Mouse (Mus musculus) CH12.LX (cell line): ENCODE results near the gene Msi2. TPM values are rescaled to one million over a fixed set of nuclear protein-coding genes. Genes with fewer than 3 reads are reported as not detected.

Source experiments
- DNase-seq: peaks from one replicate; pipeline ENCODE4 v3.0.0-alpha.2; 2013; ENCODE audit errors: extremely low read depth
- H3K27ac ChIP-seq: 2 replicates; pipeline ENCODE4 v1.5.1; 2012; ENCODE audit warnings: low read depth, mild to moderate bottlenecking, control low read depth, moderate library complexity; ENCODE audit not compliant: insufficient read depth
- H3K27me3 ChIP-seq: replicated peaks from 2 replicates; pipeline ENCODE3; 2012; ENCODE audit warnings: inconsistent platforms
- H3K36me3 ChIP-seq, 2 experiments: replicated peaks in 1 of 2; 2 replicates each; pipeline versions ENCODE3 to v1.6.1; 2012; ENCODE audit warnings: inconsistent platforms in 1 of 2, low read length in 1 of 2, mild to moderate bottlenecking in 1 of 2, mixed read lengths in 1 of 2, moderate library complexity in 1 of 2; ENCODE audit not compliant: control insufficient read depth in 1 of 2, insufficient read depth in 1 of 2
- H3K4me1 ChIP-seq, 2 experiments: 2 replicates each; pipeline ENCODE4 v1.6.1; 2012; ENCODE audit warnings: inconsistent platforms in 1 of 2, moderate library complexity in 1 of 2; ENCODE audit not compliant: insufficient read depth in 2 of 2, control insufficient read depth in 1 of 2
- H3K4me2 ChIP-seq: 2 replicates; pipeline ENCODE4 v1.6.1; 2012; ENCODE audit warnings: low read depth, mild to moderate bottlenecking, control low read depth; ENCODE audit not compliant: poor library complexity, insufficient read depth, severe bottlenecking
- H3K4me3 ChIP-seq, 3 experiments: fragments of 150-350 bp in 1 of 3; sonication (generic) in 1 of 3; replicated peaks in 1 of 3; 2 replicates each; pipeline versions ENCODE3 to v1.5.1; 2011 to 2012; ENCODE audit warnings: low read depth in 2 of 3, low read length in 2 of 3, mild to moderate bottlenecking in 2 of 3, moderate library complexity in 2 of 3, control low read depth in 1 of 3, improper control_type of control experiment in 1 of 3, inconsistent platforms in 1 of 3, mixed read lengths in 1 of 3; ENCODE audit not compliant: poor library complexity in 1 of 3
- H3K79me2 ChIP-seq: replicated peaks from 2 replicates; pipeline ENCODE4 v1.6.1; 2012; ENCODE audit warnings: mild to moderate bottlenecking, moderate library complexity; ENCODE audit not compliant: control insufficient read depth, poor library complexity, insufficient read depth, severe bottlenecking; ENCODE audit errors: extremely low read depth
- H3K9ac ChIP-seq: 2 replicates; pipeline ENCODE4 v1.6.1; 2012; ENCODE audit warnings: low read depth, mild to moderate bottlenecking, control low read depth, moderate library complexity; ENCODE audit not compliant: insufficient read depth
- H3K9me3 ChIP-seq: replicated peaks from 2 replicates; pipeline ENCODE3; 2012; ENCODE audit warnings: low read length, inconsistent platforms, mixed read lengths
- E2F4 ChIP-seq: IDR thresholded peaks from 2 replicates; pipeline ENCODE4 v1.6.1; 2011; ENCODE audit warnings: low read depth, low read length, improper control_type of control experiment; ENCODE audit not compliant: insufficient replicate concordance
- MAX ChIP-seq: IDR thresholded peaks from 2 replicates; pipeline ENCODE4 v1.6.1; 2011; ENCODE audit warnings: low read length, improper control_type of control experiment
- MAZ ChIP-seq: IDR thresholded peaks from 2 replicates; pipeline ENCODE4 v1.6.1; 2012; ENCODE audit warnings: low read depth, mild to moderate bottlenecking, inconsistent platforms, low read length, improper control_type of control experiment, moderate library complexity
- NRF1 ChIP-seq: IDR thresholded peaks from 2 replicates; pipeline ENCODE4 v1.6.1; 2014; ENCODE audit warnings: low read depth, mild to moderate bottlenecking, inconsistent platforms, low read length, improper control_type of control experiment, moderate library complexity
- PAX5 ChIP-seq: IDR thresholded peaks from 2 replicates; pipeline ENCODE4 v1.6.1; 2012; ENCODE audit warnings: low read length, inconsistent platforms, mixed read lengths
- POLR2AphosphoS2 ChIP-seq: IDR thresholded peaks from 2 replicates; pipeline ENCODE4 v1.6.1; 2011; ENCODE audit warnings: low read depth, low read length, improper control_type of control experiment
- RCOR1 ChIP-seq: conservative IDR thresholded peaks from 2 replicates; pipeline ENCODE4 v1.6.1; 2012; ENCODE audit warnings: low read depth, mild to moderate bottlenecking, inconsistent platforms, low read length, improper control_type of control experiment
- TBP ChIP-seq: conservative IDR thresholded peaks from 2 replicates; pipeline ENCODE4 v1.6.1; 2011; ENCODE audit warnings: low read depth, low read length, improper control_type of control experiment
- ZKSCAN1 ChIP-seq: IDR thresholded peaks from 2 replicates; pipeline ENCODE4 v1.6.1; 2012; ENCODE audit warnings: low read depth, inconsistent platforms, low read length, improper control_type of control experiment, borderline replicate concordance
- dilution Hi-C: fragments of 300-500 bp; cut with MboI; formaldehyde crosslinking; loops from 2 replicates; pipeline ENCODE4 v1.14.3; 2020; ENCODE audit warnings: low sequenced_read_pairs; ENCODE audit not compliant: extremely low pct_unique_long_range_greater_than_20kb, extremely low pct_ligation_motif_present
- in situ Hi-C: fragments of 300-500 bp; cut with MboI; formaldehyde crosslinking; loops from 3 replicates; pipeline ENCODE4 v1.14.3; 2019; ENCODE audit warnings: low sequenced_read_pairs, low pct_ligation_motif_present, low pct_unique_long_range_greater_than_20kb, mixed read lengths
- polyA plus RNA-seq: library from polyadenylated mRNA; unstranded; fragments of >175 nt; gene quantifications from 2 replicates; pipeline ENCODE4 v1.2.1, GENCODE M21; 2012; ENCODE audit warnings: low read depth; ENCODE audit not compliant: insufficient read length
- total RNA-seq, 2 experiments: library from RNA; depleted of rRNA; stranded (reverse); fragments of 300-350 nt in 1 of 2; fragments of >200 nt in 1 of 2; gene quantifications; 2 replicates each; pipeline ENCODE4 v1.2.3; 2012 to 2014

The Msi2 gene
- total and polyA plus RNA-seq, 3 experiments: 40.3 to 73.1 (median 52.6) TPM

DNA sequence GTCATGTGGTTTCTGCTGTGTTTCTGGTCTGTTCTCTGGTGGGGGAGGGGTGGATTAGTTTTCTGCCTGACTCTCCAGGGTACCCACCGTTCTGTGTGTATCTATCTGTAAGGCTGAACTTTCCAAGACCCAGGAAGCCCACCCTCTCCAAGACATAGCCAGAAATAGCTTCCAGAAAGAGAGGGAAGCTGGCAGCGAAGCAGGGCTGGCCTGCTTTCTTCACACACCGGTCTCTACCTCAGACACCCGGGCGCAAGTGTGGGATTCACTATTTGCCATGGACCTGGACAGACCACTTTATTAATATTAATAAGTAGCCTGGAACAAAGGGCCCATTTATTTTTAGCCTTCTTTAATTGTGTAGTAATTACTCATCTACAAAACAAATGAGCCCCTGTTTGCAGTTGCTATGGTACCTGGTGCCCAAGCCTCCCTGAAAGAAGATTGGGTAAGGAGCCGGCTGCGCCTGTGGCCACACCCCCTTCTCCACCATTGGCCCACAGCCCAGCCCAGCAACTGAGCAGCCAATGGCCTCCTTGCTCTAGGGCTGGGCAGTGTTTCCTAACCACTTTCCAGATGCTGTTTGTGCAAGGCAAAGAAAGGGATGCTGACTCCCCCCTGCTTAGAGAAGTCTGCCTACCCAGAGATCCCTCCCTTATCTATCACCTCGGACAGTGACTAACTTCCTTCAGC, 361.6 kb downstream of the Msi2 start:
- TF ChIP-seq POLR2AphosphoS2: no peak
- no peak for TF ChIP-seq PAX5
- TF ChIP-seq NRF1: no peak
- no peak for TF ChIP-seq ZKSCAN1
- TF ChIP-seq TBP: no peak
- no peaks in the 10 kb centered on the region for H3K79me2 ChIP-seq
- H3K27ac ChIP-seq: no peak overlapping the region
- H3K27me3 ChIP-seq: no peaks in the 10 kb centered on the region
- H3K36me3 ChIP-seq: peaks cover 26 to 91% of the 10 kb centered on the region in 2 experiments
- H3K4me1 ChIP-seq: peaks cover 0 to 14% of the 10 kb centered on the region in 2 experiments; a peak in 2 of 4 replicates
- no peak overlapping the region for H3K4me2 ChIP-seq
- DNase-seq: peak; percentile 39
- in situ Hi-C loops: no loop called here
- H3K9me3 ChIP-seq: no peaks in the 10 kb centered on the region
- H3K4me3 ChIP-seq: no peak overlapping the region
- dilution Hi-C loops: no loop called here
- H3K9ac ChIP-seq: no peak overlapping the region

- no peak overlapping the region for H3K9ac ChIP-seq
These were observed 362.3 kb downstream of the Msi2 start for GRCm38 (mm10) chr11:88356016-88356415.

DNA sequence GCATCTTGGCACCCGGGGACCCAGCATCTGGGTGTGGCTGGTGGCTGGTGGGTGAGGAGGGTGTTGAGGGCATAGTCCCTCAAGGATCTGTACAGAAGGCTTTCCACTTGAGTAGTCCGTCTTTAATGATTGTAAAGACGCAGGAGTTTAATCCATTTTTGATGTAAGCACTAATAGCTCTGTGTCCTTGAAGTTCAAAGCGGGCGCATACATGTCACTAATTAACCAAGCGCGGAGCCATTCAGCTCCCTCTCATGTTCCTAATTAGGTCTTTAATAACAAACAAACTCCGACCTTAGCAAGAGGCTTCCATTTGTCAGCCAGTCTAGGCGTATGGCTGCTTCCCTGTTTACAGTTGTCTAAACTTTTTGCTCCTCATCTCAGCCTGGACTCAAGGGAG, 363.5 kb downstream of the Msi2 start:
- H3K9ac ChIP-seq: no peak overlapping the region
- H3K36me3 ChIP-seq: peaks cover 26 to 82% of the 10 kb centered on the region in 2 experiments
- no peak overlapping the region for H3K4me2 ChIP-seq
- in situ Hi-C loops: no loop called here
- H3K4me3 ChIP-seq: no peak overlapping the region
- H3K27me3 ChIP-seq: no peaks in the 10 kb centered on the region
- H3K9me3 ChIP-seq: no peaks in the 10 kb centered on the region
- DNase-seq: no peak
- H3K27ac ChIP-seq: no peak overlapping the region
- TF ChIP-seq MAX (no peak), RCOR1 (no peak), E2F4 (no peak), MAZ (no peak)
- TF ChIP-seq, all 38 proteins: peak for 0
- peaks cover 0 to 10% of the 10 kb centered on the region in 2 experiments; a peak in 2 of 4 replicates for H3K4me1 ChIP-seq
- H3K79me2 ChIP-seq: no peaks in the 10 kb centered on the region
- dilution Hi-C loops: no loop called here

More at GRCm38 (mm10) chr11:88356016-88356415, 362.3 kb downstream of the Msi2 start:
- Histone ChIP-seq H3K79me2 (no peaks in the 10 kb centered on the region), H3K4me3 (no peak overlapping the region), H3K9me3 (no peaks in the 10 kb centered on the region), H3K27ac (no peak overlapping the region), H3K27me3 (no peaks in the 10 kb centered on the region), H3K36me3 (peaks cover 29 to 88% of the 10 kb centered on the region in 2 experiments), H3K4me2 (no peak overlapping the region), H3K4me1 (peaks cover 0 to 8% of the 10 kb centered on the region in 2 experiments; a peak in 2 of 4 replicates)
- TF ChIP-seq NRF1: no peak
- dilution Hi-C loops (no loop called here), in situ Hi-C loops (no loop called here)
- no peak for DNase-seq
